Mouse (Mus musculus) layer of hippocampus, postnatal 14 days (tissue): ENCODE data around the gene Smim5. TPM values are rescaled to one million over a fixed set of nuclear protein-coding genes. Genes with fewer than 3 reads are reported as not detected.

Experiments used
- DNase-seq, 2 experiments: peaks; one replicate each; pipeline ENCODE4 v3.0.0; 2021 to 2022; ENCODE audit warnings: low spot score in 2 of 2, mixed read lengths in 1 of 2
- total RNA-seq, 2 experiments: library from RNA; stranded (reverse); gene quantifications; 2 replicates each; pipeline ENCODE4 v1.2.3; 2021

Smim5 gene
- total RNA-seq, 2 experiments from 2014 or later, result 0.67 to 2.0 TPM

GRCm38 (mm10) chr11:115920110-115920818 lies 20.5 kb downstream of the Smim5 start:
- DNase-seq, result peak in 1 of 2 experiments; percentile 28

- DNase-seq, result no peak
These were observed 22.2 kb downstream of the Smim5 start for GRCm38 (mm10) chr11:115921986-115922385.

GRCm38 (mm10) chr11:115929031-115929430 lies 29.3 kb downstream of the Smim5 start:
- DNase-seq, result no peak

GRCm38 (mm10) chr11:115929818-115930217 lies 30.1 kb downstream of the Smim5 start:
- no peak for DNase-seq

- no peak for DNase-seq
These were observed 31.5 kb downstream of the Smim5 start for GRCm38 (mm10) chr11:115931235-115931634.

- peak; percentile 96 to 99 for DNase-seq
These were observed 33.5 kb downstream of the Smim5 start, which contains the start of the genes Sap30bp and Recql5 for GRCm38 (mm10) chr11:115933108-115933746. Sap30bp (plus strand) TSS chr11:115933282. Recql5 (minus strand) TSS chr11:115933477.

GRCm38 (mm10) chr11:115933747-115934110 lies 34.0 kb downstream of the Smim5 start:
- no peak for DNase-seq

GRCm38 (mm10) chr11:115939690-115940329 lies 40.0 kb downstream of the Smim5 start:
- DNase-seq, result peak; percentile 56 to 81

GRCm38 (mm10) chr11:115941980-115942379 lies 42.2 kb downstream of the Smim5 start:
- DNase-seq, result no peak

- no peak for DNase-seq
These were observed 45.5 kb downstream of the Smim5 start for GRCm38 (mm10) chr11:115945247-115945646.

GRCm38 (mm10) chr11:115946221-115946828 lies 46.6 kb downstream of the Smim5 start:
- DNase-seq, result no peak

- DNase-seq, result no peak
These were observed 48.5 kb downstream of the Smim5 start for GRCm38 (mm10) chr11:115948316-115948715.

GRCm38 (mm10) chr11:115950719-115951118 lies 51.0 kb downstream of the Smim5 start:
- DNase-seq, result no peak

GRCm38 (mm10) chr11:115954712-115955111 lies 54.9 kb downstream of the Smim5 start:
- DNase-seq, result no peak

GRCm38 (mm10) chr11:115955195-115955858 lies 55.6 kb downstream of the Smim5 start:
- no peak for DNase-seq

Other genes starting within 250 kb of the Smim5 start
- gene Grb2, start 191.4 kb upstream of the Smim5 start, total RNA-seq, result 100 to 1,000 TPM; 178 to 182 TPM
- 10 to 100 TPM; 37.8 to 42.3 TPM for gene Tmem94, start 134.5 kb upstream of the Smim5 start, total RNA-seq
- 10 to 100 TPM; 22.0 to 24.8 TPM for gene Caskin2, start 86.3 kb upstream of the Smim5 start, total RNA-seq
- 10 to 100 TPM; 12.4 to 15.0 TPM for gene Tsen54, start 85.2 kb upstream of the Smim5 start, total RNA-seq
- 1 to 10 TPM; 2.3 to 3.2 TPM for gene Llgl2, start 75.9 kb upstream of the Smim5 start, total RNA-seq
- under 1 TPM; 0.35 to 0.36 TPM for gene Myo15b, start 41.6 kb upstream of the Smim5 start, total RNA-seq
- not detected for gene Smim6, start 12.1 kb downstream of the Smim5 start, total RNA-seq
- gene Sap30bp, start 33.3 kb downstream of the Smim5 start, total RNA-seq, result 10 to 100 TPM; 39.2 to 50.4 TPM
- 10 to 100 TPM; 23.2 to 25.7 TPM for gene Recql5, start 33.5 kb downstream of the Smim5 start, total RNA-seq
- gene Itgb4, start 74.7 kb downstream of the Smim5 start, total RNA-seq, result 1 to 10 TPM; 1.4 to 2.2 TPM
- gene Galk1, start 112.8 kb downstream of the Smim5 start, total RNA-seq, result 10 to 100 TPM; 14.6 to 16.9 TPM
- gene H3f3b, start 128.0 kb downstream of the Smim5 start, total RNA-seq, result 100 to 1,000 TPM; 338 to 355 TPM
- 10 to 100 TPM; 22.0 to 25.3 TPM for gene Unk, start 130.4 kb downstream of the Smim5 start, total RNA-seq
- gene Unc13d, start 178.0 kb downstream of the Smim5 start, total RNA-seq, result 1 to 10 TPM; 1.3 to 2.1 TPM
- 100 to 1,000 TPM; 287 to 295 TPM for gene Wbp2, start 187.0 kb downstream of the Smim5 start, total RNA-seq
- gene Trim47, start 227.2 kb downstream of the Smim5 start, total RNA-seq, result 1 to 10 TPM; 5.7 to 7.8 TPM
- 1 to 10 TPM; 6.0 to 6.6 TPM for gene Trim65, start 231.2 kb downstream of the Smim5 start, total RNA-seq
- gene Mrpl38, start 238.9 kb downstream of the Smim5 start, total RNA-seq, result 10 to 100 TPM; 55.3 to 63.7 TPM